Mouse (Mus musculus): ENCODE data around the gene Gm45808.
A peak's percentile ranks its signal among the peaks of the same experiment; 100 is the strongest.
"Not testable (repeated sequence)": the region's sequence is repeated elsewhere in the genome, so short reads cannot be mapped to it uniquely, and the experiment has no call there.

Gene Gm45808

GRCm38 (mm10) chr7:45467090-45467670 lies 19.4 kb downstream of the Gm45808 start:
- DNase-seq: no peak

- DNase-seq: peak; percentile 98
These were observed 20.1 kb downstream of the Gm45808 start, which contains the start of gene Bax for GRCm38 (mm10) chr7:45466283-45467089. Gene Bax (minus strand): TSS chr7:45466898.

GRCm38 (mm10) chr7:45465549-45465948 lies 21.1 kb downstream of the Gm45808 start:
- no peak for DNase-seq

- no peak for DNase-seq
These were observed 21.5 kb downstream of the Gm45808 start for GRCm38 (mm10) chr7:45465112-45465511.

GRCm38 (mm10) chr7:45463987-45464778 lies 22.4 kb downstream of the Gm45808 start:
- DNase-seq: no peak

GRCm38 (mm10) chr7:45462868-45463267 lies 23.7 kb downstream of the Gm45808 start:
- not testable (repeated sequence) for DNase-seq

- no peak for DNase-seq
These were observed 24.3 kb downstream of the Gm45808 start for GRCm38 (mm10) chr7:45462325-45462724.

GRCm38 (mm10) chr7:45461781-45462180 lies 24.8 kb downstream of the Gm45808 start:
- DNase-seq: no peak

GRCm38 (mm10) chr7:45461326-45461725 lies 25.3 kb downstream of the Gm45808 start:
- DNase-seq: no peak

GRCm38 (mm10) chr7:45460860-45461314 lies 25.7 kb downstream of the Gm45808 start:
- peak; percentile 58 for DNase-seq

- DNase-seq: peak; percentile 56
These were observed 26.2 kb downstream of the Gm45808 start for GRCm38 (mm10) chr7:45460377-45460776.

- peak; percentile 98 for DNase-seq
These were observed 27.0 kb downstream of the Gm45808 start, which contains the start of gene Ftl1 for GRCm38 (mm10) chr7:45459564-45460140. Gene Ftl1 (minus strand): TSS chr7:45459884.

GRCm38 (mm10) chr7:45458748-45459563 lies 27.7 kb downstream of the Gm45808 start:
- DNase-seq: peak; percentile 81

GRCm38 (mm10) chr7:45457204-45458060 lies 29.2 kb downstream of the Gm45808 start:
- peak; percentile 32 for DNase-seq

GRCm38 (mm10) chr7:45456721-45457203 lies 29.8 kb downstream of the Gm45808 start:
- DNase-seq: no peak

- peak; percentile 34 for DNase-seq
These were observed 30.5 kb downstream of the Gm45808 start for GRCm38 (mm10) chr7:45455932-45456696.

GRCm38 (mm10) chr7:45454971-45455370 lies 31.6 kb downstream of the Gm45808 start:
- DNase-seq: peak; percentile 45

GRCm38 (mm10) chr7:45451344-45451982 lies 35.1 kb downstream of the Gm45808 start:
- DNase-seq: peak; percentile 83

- no peak for DNase-seq
These were observed 36.6 kb downstream of the Gm45808 start for GRCm38 (mm10) chr7:45449974-45450373.

All from cerebellum, adult 9-11 months (tissue).